Mouse (Mus musculus) heart, adult 2 months (tissue): ENCODE measurements around the gene Gm21887. TPM values are rescaled to one million over a fixed set of nuclear protein-coding genes. Genes with fewer than 3 reads are reported as not detected.
"Not testable (repeated sequence)": the region's sequence is repeated elsewhere in the genome, so short reads cannot be mapped to it uniquely, and the experiment has no call there.

Source experiments
- DNase-seq, 2 experiments: peaks; one replicate each; pipeline ENCODE4 v3.0.0; 2021
- H3K27ac ChIP-seq: fragments of 200-600 bp; 2 replicates; pipeline ENCODE4 v1.8.1; 2022
- H3K27me3 ChIP-seq: fragments of 200-500 bp; 2 replicates; pipeline ENCODE4 v1.6.1; 2012; ENCODE audit warnings: mild to moderate bottlenecking, low read length, inconsistent platforms, mixed read lengths; ENCODE audit not compliant: control insufficient read depth, insufficient read depth
- H3K36me3 ChIP-seq: fragments of 200-500 bp; 2 replicates; pipeline ENCODE4 v1.6.1; 2012; ENCODE audit warnings: low read length, inconsistent platforms; ENCODE audit not compliant: control insufficient read depth, insufficient read depth
- H3K4me1 ChIP-seq: fragments of 200-500 bp; 2 replicates; pipeline ENCODE4 v1.6.1; 2011; ENCODE audit warnings: low read length; ENCODE audit not compliant: control insufficient read depth, insufficient read depth
- H3K4me3 ChIP-seq: fragments of 200-600 bp; 2 replicates; pipeline ENCODE4 v1.8.1; 2022
- H3K79me2 ChIP-seq: fragments of 200-500 bp; replicated peaks from 2 replicates; pipeline ENCODE4 v1.6.1; 2012; ENCODE audit warnings: mild to moderate bottlenecking, inconsistent platforms, low read length, moderate library complexity, mixed read lengths; ENCODE audit not compliant: control insufficient read depth, insufficient read depth
- H3K9ac ChIP-seq: fragments of 200-500 bp; 2 replicates; pipeline ENCODE4 v1.6.1; 2012; ENCODE audit warnings: low read depth, mild to moderate bottlenecking, control low read depth, inconsistent platforms, low read length, mixed read lengths
- CTCF ChIP-seq: fragments of 200-600 bp; IDR thresholded peaks from 2 replicates; pipeline ENCODE4 v1.8.1; 2022; ENCODE audit warnings: antibody characterized with exemption, mild to moderate bottlenecking, moderate library complexity
- WGBS: fragments of 180-500 bp; shearing (Covaris S2); methylation state at CpG from one replicate; pipeline ENCODE4 v1.1.7; 2018; 5-methylcytosine and 5-hydroxymethylcytosine counted together
- intact Hi-C: fragments of 180-260 bp; cut with DNase I; formaldehyde crosslinking; loops from one replicate; pipeline ENCODE4 v1.15.1; 2025
- polyA plus RNA-seq: library from polyadenylated mRNA; depleted of rRNA; stranded (reverse); fragments of >200 nt; gene quantifications from 2 replicates; pipeline ENCODE4 v1.2.3, GENCODE M21; 2012
- total RNA-seq, 2 experiments: library from RNA; stranded (reverse); gene quantifications; 2 replicates each; pipeline ENCODE4 v1.2.3; 2021

Gm21887 gene
- total and polyA plus RNA-seq, 3 experiments: 22.9 to 60.9 (median 27.8) TPM

GRCm38 (mm10) chrX:169988571-169989218 is 20.8 kb upstream of the Gm21887 start:
- 93% methylated on average over 56 of the region's 56 CpGs for WGBS
- H3K27me3 ChIP-seq, H3K4me1 ChIP-seq, intact Hi-C loops, H3K9ac ChIP-seq, H3K79me2 ChIP-seq, H3K27ac ChIP-seq, H3K36me3 ChIP-seq, H3K4me3 ChIP-seq: not testable (repeated sequence)
- DNase-seq: peak; percentile 43 to 49

GRCm38 (mm10) chrX:169989219-169989595 is 20.3 kb upstream of the Gm21887 start:
- H3K79me2 ChIP-seq, DNase-seq, H3K36me3 ChIP-seq, H3K4me3 ChIP-seq, intact Hi-C loops, H3K9ac ChIP-seq, H3K4me1 ChIP-seq, H3K27ac ChIP-seq, H3K27me3 ChIP-seq: not testable (repeated sequence)
- 86% methylated on average over 8 of the region's 8 CpGs for WGBS

- H3K4me3 ChIP-seq: 0 out of 2 replicates have a peak overlapping the region, but pooled peaks have one; percentile 0
- DNase-seq: peak; percentile 77 to 84
- WGBS: 80% methylated on average over 56 of the region's 56 CpGs
Measured at GRCm38 (mm10) chrX:169989691-169990631, 19.5 kb upstream of the Gm21887 start.

GRCm38 (mm10) chrX:169991128-169991873 is 18.2 kb upstream of the Gm21887 start:
- H3K27ac ChIP-seq, H3K9ac ChIP-seq, H3K27me3 ChIP-seq, H3K36me3 ChIP-seq, intact Hi-C loops, H3K4me1 ChIP-seq, H3K79me2 ChIP-seq: not testable (repeated sequence)
- 16% methylated on average over 17 of the region's 28 CpGs for WGBS
- DNase-seq: peak; percentile 95 to 98
- H3K4me3 ChIP-seq: peak overlapping the region; percentile 3; the same call in 1 of the 2 replicates

More at GRCm38 (mm10) chrX:169989691-169990631, 19.5 kb upstream of the Gm21887 start:
- H3K79me2 ChIP-seq, H3K27me3 ChIP-seq, H3K36me3 ChIP-seq, H3K4me1 ChIP-seq, H3K27ac ChIP-seq, intact Hi-C loops: not testable (repeated sequence)
- TF ChIP-seq CTCF: peak; percentile 99
- peak overlapping the region; percentile 31; the same call in 1 of the 2 replicates for H3K9ac ChIP-seq

- H3K4me1 ChIP-seq, H3K9ac ChIP-seq, H3K79me2 ChIP-seq, intact Hi-C loops, H3K27ac ChIP-seq, H3K4me3 ChIP-seq, H3K27me3 ChIP-seq, H3K36me3 ChIP-seq: not testable (repeated sequence)
- peak; percentile 20 to 35 for DNase-seq
- WGBS: 32% methylated on average over 9 of the region's 15 CpGs
Measured at GRCm38 (mm10) chrX:169992086-169992930, 17.2 kb upstream of the Gm21887 start.

GRCm38 (mm10) chrX:169992951-169993547 is 16.4 kb upstream of the Gm21887 start:
- H3K36me3 ChIP-seq, H3K4me1 ChIP-seq, H3K79me2 ChIP-seq, H3K9ac ChIP-seq, intact Hi-C loops, H3K4me3 ChIP-seq, H3K27ac ChIP-seq, H3K27me3 ChIP-seq: not testable (repeated sequence)
- DNase-seq: peak; percentile 20 to 34
- WGBS: 45% methylated on average over 5 of the region's 8 CpGs

- H3K27me3 ChIP-seq, H3K27ac ChIP-seq, H3K79me2 ChIP-seq, H3K36me3 ChIP-seq, H3K4me1 ChIP-seq, H3K9ac ChIP-seq, intact Hi-C loops, H3K4me3 ChIP-seq: not testable (repeated sequence)
- peak; percentile 58 to 67 for DNase-seq
- 39% methylated on average over 3 of the region's 33 CpGs for WGBS
Measured at GRCm38 (mm10) chrX:169994011-169994865, 15.2 kb upstream of the Gm21887 start.
